Mouse (Mus musculus): ENCODE results near the gene Plekhg1. TPM values are rescaled to one million over a fixed set of nuclear protein-coding genes. Genes with fewer than 3 reads are reported as not detected.

Gene Plekhg1
- polyA plus RNA-seq, 1 experiment from 2014 or later: 9.8 TPM

DNA sequence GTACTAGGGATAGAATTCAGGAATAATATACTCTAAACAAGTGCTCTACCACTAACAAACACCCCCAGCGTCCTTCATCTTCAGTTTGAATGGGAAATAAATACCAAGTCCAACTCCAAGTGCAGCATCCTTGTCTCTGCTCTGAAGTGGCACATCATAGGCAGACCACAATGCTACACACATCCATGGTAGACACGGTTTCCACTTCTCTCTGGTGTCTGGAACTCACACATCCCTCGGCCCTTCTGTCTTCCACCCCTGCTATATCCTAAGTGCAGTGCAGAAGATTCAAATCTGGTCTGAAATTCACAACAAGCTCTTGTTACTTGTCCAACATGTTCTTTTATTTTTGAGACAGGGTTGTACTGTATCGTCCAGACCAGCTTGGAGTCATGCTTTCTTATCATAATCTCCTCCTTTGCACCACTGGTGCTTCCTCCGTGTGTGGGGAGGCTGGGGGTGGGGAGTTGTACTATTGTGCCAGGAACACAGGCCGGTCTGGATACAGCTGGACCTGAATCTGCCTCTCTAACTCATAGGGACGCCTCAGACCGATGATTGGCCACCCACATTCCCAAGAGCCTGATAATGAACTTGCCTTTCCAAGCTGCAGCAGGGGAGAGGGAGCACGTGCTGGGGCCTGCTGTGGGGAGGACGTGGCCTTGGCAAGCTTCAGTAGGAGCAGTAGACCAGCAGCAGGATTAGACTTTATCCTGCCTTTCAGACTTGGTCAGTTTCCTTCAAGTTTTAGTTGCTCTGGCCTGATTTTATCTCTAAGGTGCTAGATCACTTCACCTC lies 70.5 kb downstream of the Plekhg1 start:
- no peak overlapping the region for H3K27ac ChIP-seq
- no peaks in the 10 kb centered on the region for H3K9me3 ChIP-seq (replicated peaks)
- H3K27me3 ChIP-seq (ENCODE audit: low read depth, poor library complexity, severe bottlenecking): no peaks in the 10 kb centered on the region
- no peaks in the 10 kb centered on the region for H3K36me3 ChIP-seq
- peaks cover 12% of the 10 kb centered on the region for H3K4me1 ChIP-seq
- 68% methylated on average over 10 of the region's 10 CpGs for WGBS
- no peak overlapping the region for H3K4me3 ChIP-seq
- DNase-seq (ENCODE audit: low spot score): no peak

DNA sequence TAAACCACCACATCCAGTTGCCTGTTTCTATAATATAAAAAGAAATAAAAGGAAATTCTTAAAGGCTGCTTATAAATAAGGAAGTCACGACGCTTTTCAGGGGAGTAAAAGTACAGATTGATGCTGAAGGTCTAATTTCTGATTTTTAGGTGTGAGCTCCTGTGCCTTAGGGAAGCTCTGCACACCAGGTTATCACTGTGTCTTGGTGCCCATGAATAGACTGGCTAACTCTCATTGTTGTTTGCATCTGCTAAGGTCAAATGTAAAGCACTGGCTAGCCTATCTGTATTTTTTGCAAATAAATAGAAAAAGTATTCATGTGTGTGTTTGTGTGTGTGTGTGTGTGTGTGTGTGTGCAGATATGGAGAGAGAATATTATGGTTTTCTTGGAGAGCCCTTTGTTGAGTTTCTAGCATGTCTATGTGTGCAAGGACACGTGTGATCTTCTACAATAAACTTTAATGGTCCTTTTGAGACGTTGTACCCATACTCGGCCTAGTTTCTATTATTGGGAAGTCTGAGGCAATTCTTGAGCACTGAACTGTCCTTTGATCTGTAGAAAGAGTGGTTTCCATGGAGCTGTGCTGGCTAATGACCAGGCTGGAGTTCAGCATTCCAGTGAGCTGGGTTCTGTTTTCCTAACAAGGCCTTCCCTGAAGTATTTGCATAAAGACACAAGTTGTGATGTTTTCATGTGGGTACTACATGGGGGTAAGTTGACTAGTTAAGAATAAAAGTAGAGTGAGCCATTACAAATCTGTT lies 79.0 kb downstream of the Plekhg1 start:
- Histone ChIP-seq H3K36me3 (no peaks in the 10 kb centered on the region), H3K27me3 (ENCODE audit: low read depth, poor library complexity, severe bottlenecking) (no peaks in the 10 kb centered on the region), H3K4me1 (0 out of 2 replicates have a peak, but pooled peaks cover 3% of the 10 kb centered on the region), H3K4me3 (no peak overlapping the region), H3K27ac (no peak overlapping the region), H3K9me3 (replicated peaks) (no peaks in the 10 kb centered on the region)
- DNase-seq (ENCODE audit: low spot score): no peak
- WGBS: 62% methylated on average over 5 of the region's 5 CpGs

DNA sequence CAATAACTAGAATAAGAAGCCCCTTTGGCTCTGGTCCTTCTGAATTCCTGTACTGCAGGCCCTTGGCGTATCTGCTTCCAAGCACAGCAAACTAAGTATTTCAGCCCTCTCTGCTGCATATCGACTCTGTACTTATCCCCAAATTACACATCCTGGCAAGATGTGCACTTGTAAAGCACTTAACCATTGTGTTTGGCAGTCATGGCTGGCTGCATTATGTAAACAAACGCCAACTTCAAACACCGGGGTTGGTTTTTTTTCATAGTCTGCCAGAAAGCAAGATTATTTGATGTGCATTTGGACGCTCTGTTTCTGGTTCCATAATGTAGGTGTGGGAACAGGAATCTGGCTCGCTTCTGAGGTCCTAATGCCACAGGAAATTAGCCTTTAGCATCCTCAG lies 83.7 kb downstream of the Plekhg1 start:
- H3K4me1 ChIP-seq: peaks cover 11% of the 10 kb centered on the region
- no peak overlapping the region for H3K27ac ChIP-seq
- no peak for DNase-seq (ENCODE audit: low spot score)
- H3K4me3 ChIP-seq: no peak overlapping the region
- WGBS: 67% methylated on average over 6 of the region's 6 CpGs
- no peaks in the 10 kb centered on the region for H3K36me3 ChIP-seq
- no peaks in the 10 kb centered on the region for H3K9me3 ChIP-seq (replicated peaks)
- peaks cover under 1% of the 10 kb centered on the region; the same call in 1 of the 2 replicates for H3K27me3 ChIP-seq (ENCODE audit: low read depth, poor library complexity, severe bottlenecking)

DNA sequence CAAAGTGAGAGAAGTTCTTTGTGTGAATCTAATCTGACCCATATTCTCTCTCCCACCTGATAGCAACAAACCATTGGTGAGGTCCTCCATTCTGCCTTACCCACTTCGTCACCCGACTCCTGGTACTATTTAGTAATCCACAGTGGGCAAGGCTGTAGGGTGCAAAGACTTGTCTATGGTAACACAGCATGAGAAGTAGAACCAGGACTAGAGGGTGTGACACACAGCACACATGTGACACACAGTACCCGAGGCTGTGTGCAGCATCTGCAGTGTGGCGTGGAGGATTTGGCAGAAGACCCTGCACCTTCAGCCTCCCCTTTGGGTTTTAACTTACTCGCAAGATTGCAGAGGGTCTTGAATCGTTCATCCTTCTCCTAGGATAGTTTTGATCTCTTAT lies 85.9 kb downstream of the Plekhg1 start:
- 89% methylated on average over 6 of the region's 6 CpGs for WGBS

DNA sequence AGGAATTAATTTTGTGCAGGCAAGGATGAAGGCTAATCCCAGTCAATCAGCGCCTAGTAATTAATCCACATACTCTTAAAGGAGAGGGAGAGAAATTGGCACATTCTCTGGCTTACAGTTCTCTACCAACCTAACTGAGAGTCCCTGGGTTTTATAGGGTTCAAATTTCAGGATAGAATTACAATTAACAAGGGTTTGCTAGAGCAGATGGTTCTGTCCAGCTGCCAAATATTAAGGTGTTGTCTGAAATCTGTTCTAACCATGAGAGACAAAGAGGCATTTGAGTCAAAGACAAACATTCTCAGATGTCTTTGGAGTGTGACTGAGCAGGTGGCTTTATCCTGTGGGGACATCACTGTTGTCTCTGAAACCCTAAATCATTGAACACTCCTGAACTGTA lies 87.2 kb downstream of the Plekhg1 start:
- Histone ChIP-seq H3K4me1 (peaks cover 28% of the 10 kb centered on the region), H3K27ac (no peak overlapping the region), H3K27me3 (ENCODE audit: low read depth, poor library complexity, severe bottlenecking) (peaks cover 6% of the 10 kb centered on the region; the same call in 1 of the 2 replicates), H3K9me3 (replicated peaks) (no peaks in the 10 kb centered on the region), H3K4me3 (no peak overlapping the region), H3K36me3 (no peaks in the 10 kb centered on the region)
- DNase-seq (ENCODE audit: low spot score): no peak
- WGBS: 67% methylated on average over 1 of the region's 1 CpGs

More for the DNA sequence above, 85.9 kb downstream of the Plekhg1 start:
- no peak for DNase-seq (ENCODE audit: low spot score)
- no peak overlapping the region for H3K4me3 ChIP-seq
- no peaks in the 10 kb centered on the region for H3K9me3 ChIP-seq (replicated peaks)
- H3K27me3 ChIP-seq (ENCODE audit: low read depth, poor library complexity, severe bottlenecking): peaks cover 4% of the 10 kb centered on the region; the same call in 1 of the 2 replicates
- H3K4me1 ChIP-seq: peaks cover 19% of the 10 kb centered on the region
- no peak overlapping the region for H3K27ac ChIP-seq
- H3K36me3 ChIP-seq: no peaks in the 10 kb centered on the region

DNA sequence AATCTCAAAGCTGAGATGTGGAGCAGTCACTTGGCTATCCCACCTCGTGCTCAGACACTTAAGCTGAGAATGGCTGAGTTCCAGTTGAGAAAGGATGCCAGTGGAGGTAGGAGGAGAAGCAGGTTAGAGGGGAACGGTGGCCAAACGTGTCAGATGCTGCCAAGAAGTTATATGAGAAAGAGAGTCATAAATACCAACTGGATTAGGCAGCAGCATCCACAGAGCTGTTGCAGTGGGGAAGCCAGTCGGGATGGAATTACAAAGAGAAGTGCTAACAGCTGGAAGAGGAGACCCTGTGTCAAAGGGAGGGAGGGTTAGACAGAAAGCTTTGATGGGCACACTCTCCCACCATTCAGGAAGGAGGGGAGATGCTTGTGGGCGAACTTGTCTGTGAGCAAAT lies 89.3 kb downstream of the Plekhg1 start:
- peaks cover 28% of the 10 kb centered on the region for H3K4me1 ChIP-seq
- no peaks in the 10 kb centered on the region for H3K9me3 ChIP-seq (replicated peaks)
- DNase-seq (ENCODE audit: low spot score): no peak
- no peak overlapping the region for H3K4me3 ChIP-seq
- WGBS: 24% methylated on average over 5 of the region's 5 CpGs
- H3K36me3 ChIP-seq: no peaks in the 10 kb centered on the region
- peaks cover 21% of the 10 kb centered on the region; the same call in 1 of the 2 replicates for H3K27me3 ChIP-seq (ENCODE audit: low read depth, poor library complexity, severe bottlenecking)
- no peak overlapping the region for H3K27ac ChIP-seq

DNA sequence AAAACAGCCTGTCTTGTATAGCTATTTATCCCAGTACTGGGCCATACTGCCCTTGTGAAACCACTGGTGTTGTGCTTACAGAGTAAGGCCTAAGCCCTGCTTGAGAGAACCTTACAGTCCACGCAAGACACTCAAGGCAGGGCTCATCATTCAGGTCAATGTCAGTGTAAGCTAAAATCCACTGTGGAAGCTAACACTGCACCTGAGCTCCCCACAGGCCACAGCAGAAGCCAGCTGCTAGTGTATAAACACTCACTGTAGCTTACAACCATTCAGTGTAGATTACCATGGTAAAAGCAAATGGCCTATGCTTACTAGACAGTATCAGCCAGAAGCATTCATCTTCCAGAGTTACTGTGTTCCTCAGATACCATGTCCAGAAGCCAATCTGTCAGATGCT lies 90.5 kb downstream of the Plekhg1 start:
- peaks cover 30% of the 10 kb centered on the region for H3K4me1 ChIP-seq
- WGBS: 94% methylated on average over 1 of the region's 1 CpGs

DNA sequence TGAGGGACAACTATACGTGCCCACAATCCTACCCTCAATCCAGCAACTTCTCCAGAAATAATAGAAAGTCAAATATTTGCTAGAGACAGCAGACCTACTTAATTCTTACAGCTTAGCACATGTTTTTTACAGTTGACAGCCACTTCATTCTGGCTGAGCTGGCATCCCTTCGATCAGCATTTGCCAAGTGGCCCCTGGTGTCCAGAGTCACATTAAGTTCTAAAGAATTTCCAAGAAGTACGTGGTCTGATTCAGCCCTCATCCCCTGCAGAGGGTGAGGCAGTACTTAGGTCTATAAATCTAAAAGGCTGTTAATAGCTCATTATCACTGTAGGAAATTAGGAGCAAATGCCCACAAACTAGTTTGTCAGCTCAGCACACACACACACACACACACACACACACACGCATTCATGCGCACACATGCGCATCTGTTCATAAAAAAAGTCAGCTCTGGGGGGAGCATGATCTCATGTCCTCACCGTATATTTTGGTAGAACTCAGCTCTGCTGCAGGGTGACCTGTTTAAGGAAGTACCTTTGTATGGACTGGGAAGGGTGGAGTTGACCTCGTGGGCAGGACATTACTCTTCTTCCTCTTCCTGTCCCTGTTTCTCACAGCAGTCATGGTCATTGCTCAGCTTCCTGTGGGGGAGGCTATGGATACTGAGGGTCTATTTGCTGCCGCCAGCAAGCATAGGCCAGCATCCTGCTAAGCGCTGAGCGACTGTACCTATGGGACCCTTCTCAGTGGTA lies 91.6 kb downstream of the Plekhg1 start:
- Histone ChIP-seq H3K4me1 (peaks cover 35% of the 10 kb centered on the region), H3K4me3 (no peak overlapping the region), H3K27ac (no peak overlapping the region), H3K36me3 (no peaks in the 10 kb centered on the region), H3K27me3 (ENCODE audit: low read depth, poor library complexity, severe bottlenecking) (peaks cover 27% of the 10 kb centered on the region; the same call in 1 of the 2 replicates), H3K9me3 (replicated peaks) (no peaks in the 10 kb centered on the region)
- 81% methylated on average over 11 of the region's 11 CpGs for WGBS
- DNase-seq (ENCODE audit: low spot score): no peak

More for the DNA sequence above, 90.5 kb downstream of the Plekhg1 start:
- Histone ChIP-seq H3K36me3 (no peaks in the 10 kb centered on the region), H3K4me3 (no peak overlapping the region), H3K9me3 (replicated peaks) (no peaks in the 10 kb centered on the region), H3K27me3 (ENCODE audit: low read depth, poor library complexity, severe bottlenecking) (peaks cover 27% of the 10 kb centered on the region; the same call in 1 of the 2 replicates), H3K27ac (no peak overlapping the region)
- no peak for DNase-seq (ENCODE audit: low spot score)

DNA sequence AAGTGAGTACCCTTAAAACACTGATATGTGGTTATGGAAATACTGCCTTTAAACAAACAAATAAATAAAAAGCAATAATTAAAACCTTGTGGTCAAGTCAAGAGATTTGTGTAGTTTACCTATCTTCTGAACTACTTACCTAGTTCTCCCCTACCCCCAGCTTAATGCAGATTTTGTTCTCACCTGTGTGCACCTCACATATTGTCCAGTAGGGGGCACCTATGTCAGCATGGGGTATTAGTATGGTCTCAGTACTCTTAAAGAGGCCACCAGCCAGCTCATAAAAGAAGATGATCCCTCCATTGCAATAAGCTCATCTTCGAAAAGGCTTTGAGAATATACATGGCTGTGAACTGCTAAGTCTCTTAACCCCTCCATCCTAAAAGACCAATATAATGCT lies 93.9 kb downstream of the Plekhg1 start:
- H3K4me3 ChIP-seq: no peak overlapping the region
- no peaks in the 10 kb centered on the region for H3K36me3 ChIP-seq
- H3K27ac ChIP-seq: no peak overlapping the region
- H3K27me3 ChIP-seq (ENCODE audit: low read depth, poor library complexity, severe bottlenecking): peaks cover 24% of the 10 kb centered on the region; the same call in 1 of the 2 replicates
- no peaks in the 10 kb centered on the region for H3K9me3 ChIP-seq (replicated peaks)
- 84% methylated on average over 1 of the region's 1 CpGs for WGBS
- DNase-seq (ENCODE audit: low spot score): no peak
- peaks cover 28% of the 10 kb centered on the region for H3K4me1 ChIP-seq

DNA sequence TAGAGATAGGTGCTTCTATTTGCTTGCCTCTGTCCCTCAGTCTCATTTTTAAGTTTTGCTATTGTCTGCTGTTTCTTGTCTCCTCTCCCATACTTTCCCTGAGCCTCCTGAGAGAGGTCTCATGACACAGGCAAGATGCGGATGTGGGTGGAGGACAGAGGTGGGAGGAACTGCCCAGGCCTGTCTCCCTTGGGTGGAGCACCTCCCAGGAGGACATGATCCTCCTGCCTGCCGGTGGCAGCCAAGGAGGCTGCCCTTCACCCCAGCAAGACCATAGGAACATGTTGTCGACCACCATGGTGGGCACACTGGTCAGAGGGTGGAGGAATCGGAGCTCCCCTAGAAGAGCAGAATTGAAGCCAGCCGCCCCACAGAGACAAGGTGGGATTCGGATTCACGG lies 94.5 kb downstream of the Plekhg1 start:
- DNase-seq (ENCODE audit: low spot score): no peak
- Histone ChIP-seq H3K27me3 (ENCODE audit: low read depth, poor library complexity, severe bottlenecking) (peaks cover 24% of the 10 kb centered on the region; the same call in 1 of the 2 replicates), H3K9me3 (replicated peaks) (no peaks in the 10 kb centered on the region), H3K4me1 (peaks cover 22% of the 10 kb centered on the region), H3K27ac (no peak overlapping the region), H3K36me3 (no peaks in the 10 kb centered on the region), H3K4me3 (no peak overlapping the region)
- 82% methylated on average over 7 of the region's 7 CpGs for WGBS

DNA sequence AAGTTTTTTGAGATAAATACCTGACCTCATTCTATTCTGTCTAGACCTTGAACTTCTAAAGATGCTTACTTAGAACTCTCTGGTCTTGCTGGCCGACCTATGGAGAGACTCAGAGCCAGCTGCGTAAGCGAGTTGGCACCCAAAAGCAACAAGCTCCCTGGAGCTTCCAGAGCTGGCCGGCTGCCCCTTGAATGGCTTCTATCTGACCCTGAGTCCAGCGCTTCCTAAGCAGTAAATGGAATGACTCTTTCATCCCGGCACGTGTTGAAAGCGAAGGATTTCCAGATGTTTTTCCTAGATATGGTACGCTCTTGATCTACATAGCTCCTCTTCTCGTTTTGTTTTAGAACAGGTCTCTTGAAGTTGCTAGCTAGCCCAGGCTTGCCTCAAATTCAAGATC lies 95.5 kb downstream of the Plekhg1 start:
- peaks cover 16% of the 10 kb centered on the region for H3K4me1 ChIP-seq
- no peak overlapping the region for H3K27ac ChIP-seq
- no peaks in the 10 kb centered on the region for H3K36me3 ChIP-seq
- WGBS: 45% methylated on average over 10 of the region's 10 CpGs
- H3K9me3 ChIP-seq (replicated peaks): no peaks in the 10 kb centered on the region
- no peak for DNase-seq (ENCODE audit: low spot score)
- H3K4me3 ChIP-seq: no peak overlapping the region
- peaks cover 24% of the 10 kb centered on the region; the same call in 1 of the 2 replicates for H3K27me3 ChIP-seq (ENCODE audit: low read depth, poor library complexity, severe bottlenecking)

DNA sequence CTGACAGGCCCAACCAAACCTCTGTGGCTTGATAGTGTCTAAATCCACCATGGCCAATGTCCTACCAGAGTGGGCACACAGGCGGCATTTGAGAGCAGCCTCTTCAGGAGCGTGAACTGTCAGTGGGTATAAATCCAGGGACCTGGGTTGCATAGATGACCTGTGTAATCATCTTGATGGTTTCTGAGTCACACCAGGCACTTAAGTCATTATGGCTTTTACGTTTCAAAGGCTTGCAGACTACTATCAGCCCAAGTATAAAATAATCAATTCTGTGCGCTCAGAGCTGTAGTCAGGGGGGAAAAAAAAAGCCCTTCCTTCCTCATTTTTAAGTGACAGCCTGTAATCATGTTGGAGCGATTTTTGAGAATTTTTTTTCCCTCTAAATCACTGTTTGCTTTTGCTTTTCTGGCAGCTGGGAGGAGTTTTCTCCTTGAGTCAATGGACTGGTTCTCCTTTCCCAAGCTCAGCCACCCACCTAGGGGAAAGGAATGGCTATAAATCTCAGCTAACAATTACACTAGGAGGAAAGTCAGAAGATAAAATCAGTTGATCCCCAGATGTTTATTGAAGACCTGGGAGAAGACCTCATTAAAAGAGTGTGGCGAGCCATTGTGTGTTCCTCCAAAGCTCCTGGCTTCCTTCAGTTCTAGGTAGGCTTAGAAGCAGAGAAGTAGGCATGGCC lies 99.7 kb downstream of the Plekhg1 start:
- H3K36me3 ChIP-seq: no peaks in the 10 kb centered on the region
- 29% methylated on average over 6 of the region's 6 CpGs for WGBS
- peaks cover 7% of the 10 kb centered on the region; the same call in 1 of the 2 replicates for H3K4me1 ChIP-seq
- H3K4me3 ChIP-seq: no peak overlapping the region
- DNase-seq (ENCODE audit: low spot score): no peak
- H3K27ac ChIP-seq: no peak overlapping the region
- H3K27me3 ChIP-seq (ENCODE audit: low read depth, poor library complexity, severe bottlenecking): peaks cover 2% of the 10 kb centered on the region; the same call in 1 of the 2 replicates
- no peaks in the 10 kb centered on the region for H3K9me3 ChIP-seq (replicated peaks)
